Mouse (Mus musculus) yolk sac, embryonic 10.5 days (tissue): ENCODE measurements around the gene Shcbp1l.
"Not testable (repeated sequence)": the region's sequence is repeated elsewhere in the genome, so short reads cannot be mapped to it uniquely, and the experiment has no call there.

Experiments used
- DNase-seq: peaks from one replicate; pipeline ENCODE4 v3.0.0-alpha.2; 2017; ENCODE audit warnings: low spot score

Shcbp1l gene

GRCm38 (mm10) chr1:153424271-153424670 is 691 bp upstream of the Shcbp1l start:
- peak; percentile 61 for DNase-seq

GRCm38 (mm10) chr1:153431158-153431557 is 6.2 kb downstream of the Shcbp1l start:
- DNase-seq: no peak

- no peak for DNase-seq
Measured at GRCm38 (mm10) chr1:153431701-153432100, 6.7 kb downstream of the Shcbp1l start.

GRCm38 (mm10) chr1:153432329-153432728 is 7.4 kb downstream of the Shcbp1l start:
- DNase-seq: no peak

GRCm38 (mm10) chr1:153433851-153434589 is 9.1 kb downstream of the Shcbp1l start:
- no peak for DNase-seq

GRCm38 (mm10) chr1:153437536-153437935 is 12.6 kb downstream of the Shcbp1l start:
- no peak for DNase-seq

GRCm38 (mm10) chr1:153440752-153441151 is 15.8 kb downstream of the Shcbp1l start:
- DNase-seq: no peak

GRCm38 (mm10) chr1:153441656-153442055 is 16.7 kb downstream of the Shcbp1l start:
- no peak for DNase-seq

- no peak for DNase-seq
Measured at GRCm38 (mm10) chr1:153443019-153443418, 18.1 kb downstream of the Shcbp1l start.

GRCm38 (mm10) chr1:153443632-153444031 is 18.7 kb downstream of the Shcbp1l start:
- DNase-seq: no peak

- no peak for DNase-seq
Measured at GRCm38 (mm10) chr1:153446120-153446831, 21.3 kb downstream of the Shcbp1l start.

- DNase-seq: peak; percentile 27
Measured at GRCm38 (mm10) chr1:153451237-153452154, 26.5 kb downstream of the Shcbp1l start.

- DNase-seq: no peak
Measured at GRCm38 (mm10) chr1:153453146-153453642, 28.2 kb downstream of the Shcbp1l start.

- no peak for DNase-seq
Measured at GRCm38 (mm10) chr1:153456137-153456536, 31.2 kb downstream of the Shcbp1l start.

- DNase-seq: no peak
Measured at GRCm38 (mm10) chr1:153461796-153462195, 36.8 kb downstream of the Shcbp1l start.

GRCm38 (mm10) chr1:153479296-153479695 is 54.3 kb downstream of the Shcbp1l start:
- DNase-seq: no peak

- DNase-seq: peak; percentile 27
Measured at GRCm38 (mm10) chr1:153480386-153481024, 55.5 kb downstream of the Shcbp1l start.

GRCm38 (mm10) chr1:153481025-153481412 is 56.1 kb downstream of the Shcbp1l start:
- DNase-seq: no peak

- DNase-seq: no peak
Measured at GRCm38 (mm10) chr1:153485201-153485796, 60.3 kb downstream of the Shcbp1l start.

GRCm38 (mm10) chr1:153486120-153486519 is 61.2 kb downstream of the Shcbp1l start:
- DNase-seq: not testable (repeated sequence)
